Mouse (Mus musculus): ENCODE results near the gene 1110059G10Rik. TPM values are rescaled to one million over a fixed set of nuclear protein-coding genes. Genes with fewer than 3 reads are reported as not detected.
A peak's percentile ranks its signal among the peaks of the same experiment; 100 is the strongest.

The 1110059G10Rik gene
- 13.0 and 23.2 TPM in 2 replicates for total RNA-seq (2014; rRNA removed)
- 41.4 and 53.1 TPM in 2 replicates for polyA plus RNA-seq (2015; fragmentation: Nextera tagmentation; extraction: Ambion mirVana)

- Histone ChIP-seq H3K36me3 (ENCODE audit: insufficient read depth) (peaks cover 13% of the 10 kb centered on the region), H3K4me1 (ENCODE audit: insufficient read depth) (peaks cover 7% of the 10 kb centered on the region; the same call in 1 of the 2 replicates), H3K4me2 (ENCODE audit: low read depth) (peak within 1 kb of the TSS; percentile 91), H3K9ac (peak within 1 kb of the TSS; percentile 87), H3K27me3 (ENCODE audit: insufficient read depth, low read length) (no peaks in the 10 kb centered on the region), H3K9me3 (ENCODE audit: low read length) (no peaks in the 10 kb centered on the region), H3K4me3 (ENCODE audit: low read depth, low read length) (peak within 1 kb of the TSS; percentile 98), H3K27ac (ENCODE audit: low read depth, low read length) (peak within 1 kb of the TSS; percentile 83)
- ATAC-seq (peak; percentile 99), DNase-seq (peak; percentile 98)
- 0 out of 2 replicates have a peak, but pooled peaks have one; percentile 13 for TF ChIP-seq CTCF (IDR thresholded peaks at IDR 0.05; ENCODE audit: low read depth)
- WGBS: under 1% methylated on average over 64 of the region's 64 CpGs
Measured at GRCm38 (mm10) chr9:122950643-122951475, at the start of gene 1110059G10Rik, which contains the start of gene Kif15. Gene 1110059G10Rik, minus strand, starts transcription at chr9:122951000. Gene Kif15, plus strand, starts transcription at chr9:122951046.

GRCm38 (mm10) chr9:122999193-122999586 lies 48.4 kb upstream of the 1110059G10Rik start:
- no peaks in the 10 kb centered on the region for H3K27me3 ChIP-seq (ENCODE audit: insufficient read depth, low read length)
- no peaks in the 10 kb centered on the region for H3K4me1 ChIP-seq (ENCODE audit: insufficient read depth)
- no peaks in the 10 kb centered on the region for H3K36me3 ChIP-seq (ENCODE audit: insufficient read depth)

GRCm38 (mm10) chr9:122998406-122999192 lies 47.8 kb upstream of the 1110059G10Rik start:
- H3K27ac ChIP-seq (ENCODE audit: low read depth, low read length): no peak overlapping the region
- no peaks in the 10 kb centered on the region for H3K27me3 ChIP-seq (ENCODE audit: insufficient read depth, low read length)
- H3K4me2 ChIP-seq (ENCODE audit: low read depth): no peak overlapping the region
- no peak for ATAC-seq
- H3K9me3 ChIP-seq (ENCODE audit: low read length): no peaks in the 10 kb centered on the region
- WGBS: 92% methylated on average over 10 of the region's 10 CpGs
- DNase-seq: no peak
- H3K36me3 ChIP-seq (ENCODE audit: insufficient read depth): no peaks in the 10 kb centered on the region
- no peak overlapping the region for H3K9ac ChIP-seq
- H3K4me1 ChIP-seq (ENCODE audit: insufficient read depth): no peaks in the 10 kb centered on the region
- TF ChIP-seq CTCF (IDR thresholded peaks at IDR 0.05; ENCODE audit: low read depth): no peak
- H3K4me3 ChIP-seq (ENCODE audit: low read depth, low read length): no peak overlapping the region

More at GRCm38 (mm10) chr9:122999193-122999586, 48.4 kb upstream of the 1110059G10Rik start:
- DNase-seq (no peak), ATAC-seq (no peak)
- H3K9ac ChIP-seq: no peak overlapping the region
- TF ChIP-seq CTCF (IDR thresholded peaks at IDR 0.05; ENCODE audit: low read depth): no peak
- H3K27ac ChIP-seq (ENCODE audit: low read depth, low read length): no peak overlapping the region
- H3K4me2 ChIP-seq (ENCODE audit: low read depth): no peak overlapping the region
- 95% methylated on average over 4 of the region's 4 CpGs for WGBS
- no peaks in the 10 kb centered on the region for H3K9me3 ChIP-seq (ENCODE audit: low read length)
- no peak overlapping the region for H3K4me3 ChIP-seq (ENCODE audit: low read depth, low read length)

GRCm38 (mm10) chr9:122928915-122929314 lies 21.9 kb downstream of the 1110059G10Rik start:
- no peaks in the 10 kb centered on the region for H3K27me3 ChIP-seq (ENCODE audit: insufficient read depth, low read length)
- H3K9me3 ChIP-seq (ENCODE audit: low read length): no peaks in the 10 kb centered on the region
- TF ChIP-seq CTCF (IDR thresholded peaks at IDR 0.05; ENCODE audit: low read depth): no peak
- peaks cover under 1% of the 10 kb centered on the region for H3K4me1 ChIP-seq (ENCODE audit: insufficient read depth)
- DNase-seq (no peak), ATAC-seq (no peak)
- peaks cover 58% of the 10 kb centered on the region for H3K36me3 ChIP-seq (ENCODE audit: insufficient read depth)
- no peak overlapping the region for H3K27ac ChIP-seq (ENCODE audit: low read depth, low read length)
- no peak overlapping the region for H3K4me2 ChIP-seq (ENCODE audit: low read depth)
- WGBS: 97% methylated on average over 3 of the region's 3 CpGs
- no peak overlapping the region for H3K4me3 ChIP-seq (ENCODE audit: low read depth, low read length)
- no peak overlapping the region for H3K9ac ChIP-seq

DNA sequence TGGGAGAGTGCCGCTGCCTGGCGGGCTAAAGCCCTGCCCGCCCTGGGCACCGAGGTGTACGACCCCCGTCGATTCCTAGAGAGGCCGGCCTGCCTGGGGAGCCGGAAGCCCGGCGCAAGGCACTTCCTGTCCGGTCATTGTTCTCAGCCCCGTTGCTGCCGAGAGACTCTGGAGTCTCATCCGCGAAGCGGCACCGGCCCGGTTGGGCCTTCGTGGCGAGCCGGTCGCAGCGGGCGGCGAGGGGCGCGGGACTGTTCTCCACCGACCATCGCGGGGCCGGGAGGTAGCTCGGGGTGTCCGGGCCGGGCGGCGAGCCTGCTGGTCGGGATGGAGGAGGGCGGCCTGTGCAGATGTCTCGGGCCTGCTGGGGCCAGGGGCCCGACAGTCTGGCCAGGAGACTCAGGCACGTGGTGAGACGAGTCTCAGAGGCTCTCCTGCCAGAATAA lies 27.8 kb downstream of the 1110059G10Rik start, which contains the start of gene Zfp105:
Zfp105 (plus strand) TSS at position 137 of the 446 bp plus-strand sequence.
- peaks cover 29% of the 10 kb centered on the region for H3K36me3 ChIP-seq (ENCODE audit: insufficient read depth)
- peak within 1 kb of the TSS; percentile 84 for H3K27ac ChIP-seq (ENCODE audit: low read depth, low read length)
- peak within 1 kb of the TSS; percentile 69 for H3K4me2 ChIP-seq (ENCODE audit: low read depth)
- DNase-seq (peak; percentile 84), ATAC-seq (peak; percentile 99)
- H3K9ac ChIP-seq: peak within 1 kb of the TSS; percentile 91
- peaks cover 5% of the 10 kb centered on the region for H3K4me1 ChIP-seq (ENCODE audit: insufficient read depth)
- peak within 1 kb of the TSS; percentile 65 for H3K4me3 ChIP-seq (ENCODE audit: low read depth, low read length)
- H3K9me3 ChIP-seq (ENCODE audit: low read length): no peaks in the 10 kb centered on the region
- no peaks in the 10 kb centered on the region for H3K27me3 ChIP-seq (ENCODE audit: insufficient read depth, low read length)
- no peak for TF ChIP-seq CTCF (IDR thresholded peaks at IDR 0.05; ENCODE audit: low read depth)
- WGBS: 1% methylated on average over 43 of the region's 43 CpGs

GRCm38 (mm10) chr9:122922436-122922835 lies 28.4 kb downstream of the 1110059G10Rik start:
- Histone ChIP-seq H3K4me1 (ENCODE audit: insufficient read depth) (peaks cover 5% of the 10 kb centered on the region), H3K36me3 (ENCODE audit: insufficient read depth) (peaks cover 24% of the 10 kb centered on the region), H3K4me3 (ENCODE audit: low read depth, low read length) (peak overlapping the region; percentile 65), H3K4me2 (ENCODE audit: low read depth) (peak overlapping the region; percentile 69), H3K27me3 (ENCODE audit: insufficient read depth, low read length) (no peaks in the 10 kb centered on the region), H3K27ac (ENCODE audit: low read depth, low read length) (no peak overlapping the region; the same call in 1 of the 2 replicates), H3K9me3 (ENCODE audit: low read length) (no peaks in the 10 kb centered on the region), H3K9ac (peak overlapping the region; percentile 91; the same call in 1 of the 2 replicates)
- ATAC-seq (no peak), DNase-seq (peak; percentile 4)
- no peak for TF ChIP-seq CTCF (IDR thresholded peaks at IDR 0.05; ENCODE audit: low read depth)
- WGBS: 19% methylated on average over 3 of the region's 3 CpGs

All from forebrain, postnatal 0 days (tissue).